Mouse (Mus musculus): Measurements from ENCODE around the gene Cnnm1. TPM values are rescaled to one million over a fixed set of nuclear protein-coding genes. Genes with fewer than 3 reads are reported as not detected.
"Not testable (repeated sequence)": the region's sequence is repeated elsewhere in the genome, so short reads cannot be mapped to it uniquely, and the experiment has no call there.

The Cnnm1 gene
- polyA plus RNA-seq, 1 experiment from 2014 or later: 4.9 TPM

GRCm38 (mm10) chr19:43493878-43494277, 53.6 kb downstream of the Cnnm1 start:
- no peaks in the 10 kb centered on the region for H3K27me3 ChIP-seq (replicated peaks)
- H3K4me2 ChIP-seq: no peak overlapping the region
- H3K4me3 ChIP-seq (replicated peaks): no peak overlapping the region
- no peak overlapping the region for H3K27ac ChIP-seq (replicated peaks)
- H3K9me3 ChIP-seq (replicated peaks): no peaks in the 10 kb centered on the region
- ATAC-seq (ENCODE audit: low FRiP score): no peak
- peaks cover 23% of the 10 kb centered on the region for H3K36me3 ChIP-seq
- H3K4me1 ChIP-seq: peaks cover 7% of the 10 kb centered on the region; the same call in 1 of the 2 replicates
- H3K9ac ChIP-seq (replicated peaks): no peak overlapping the region
- 86% methylated on average over 6 of the region's 6 CpGs for WGBS

- no peak for ATAC-seq (ENCODE audit: low FRiP score)
- Histone ChIP-seq H3K4me1 (peaks cover 7% of the 10 kb centered on the region; the same call in 1 of the 2 replicates), H3K4me3 (replicated peaks) (peak overlapping the region; percentile 12), H3K27ac (replicated peaks) (no peak overlapping the region), H3K9ac (replicated peaks) (no peak overlapping the region), H3K36me3 (peaks cover 24% of the 10 kb centered on the region), H3K27me3 (replicated peaks) (no peaks in the 10 kb centered on the region), H3K4me2 (peak overlapping the region; percentile 52), H3K9me3 (replicated peaks) (no peaks in the 10 kb centered on the region)
- WGBS: 12% methylated on average over 14 of the region's 14 CpGs
Measured at GRCm38 (mm10) chr19:43494914-43495313, 54.7 kb downstream of the Cnnm1 start.

GRCm38 (mm10) chr19:43495846-43496245, 55.6 kb downstream of the Cnnm1 start:
- 29% methylated on average over 5 of the region's 5 CpGs for WGBS
- Histone ChIP-seq H3K9me3 (replicated peaks) (no peaks in the 10 kb centered on the region), H3K36me3 (peaks cover 33% of the 10 kb centered on the region), H3K27ac (replicated peaks) (no peak overlapping the region), H3K27me3 (replicated peaks) (no peaks in the 10 kb centered on the region), H3K4me2 (no peak overlapping the region), H3K4me1 (peaks cover 7% of the 10 kb centered on the region; the same call in 1 of the 2 replicates), H3K9ac (replicated peaks) (no peak overlapping the region), H3K4me3 (replicated peaks) (no peak overlapping the region)
- no peak; the same call in 1 of the 2 replicates for ATAC-seq (ENCODE audit: low FRiP score)

GRCm38 (mm10) chr19:43497440-43497839, 57.2 kb downstream of the Cnnm1 start:
- no peak for ATAC-seq (ENCODE audit: low FRiP score)

GRCm38 (mm10) chr19:43498874-43499273, 58.6 kb downstream of the Cnnm1 start:
- Histone ChIP-seq H3K4me1 (peaks cover 7% of the 10 kb centered on the region; the same call in 1 of the 2 replicates), H3K36me3 (peaks cover 37% of the 10 kb centered on the region), H3K27me3 (replicated peaks) (no peaks in the 10 kb centered on the region), H3K27ac (replicated peaks) (no peak overlapping the region), H3K4me2 (no peak overlapping the region), H3K9me3 (replicated peaks) (no peaks in the 10 kb centered on the region), H3K4me3 (replicated peaks) (no peak overlapping the region), H3K9ac (replicated peaks) (no peak overlapping the region)
- 90% methylated on average over 7 of the region's 7 CpGs for WGBS
- no peak for ATAC-seq (ENCODE audit: low FRiP score)

More at GRCm38 (mm10) chr19:43497440-43497839, 57.2 kb downstream of the Cnnm1 start:
- no peak overlapping the region for H3K9ac ChIP-seq (replicated peaks)
- 79% methylated on average over 7 of the region's 7 CpGs for WGBS
- H3K9me3 ChIP-seq (replicated peaks): no peaks in the 10 kb centered on the region
- H3K4me3 ChIP-seq (replicated peaks): no peak overlapping the region
- H3K27me3 ChIP-seq (replicated peaks): no peaks in the 10 kb centered on the region
- no peak overlapping the region for H3K27ac ChIP-seq (replicated peaks)
- H3K36me3 ChIP-seq: peaks cover 30% of the 10 kb centered on the region
- peaks cover 7% of the 10 kb centered on the region; the same call in 1 of the 2 replicates for H3K4me1 ChIP-seq
- no peak overlapping the region for H3K4me2 ChIP-seq

- no peak overlapping the region for H3K27ac ChIP-seq (replicated peaks)
- no peaks in the 10 kb centered on the region for H3K9me3 ChIP-seq (replicated peaks)
- H3K4me3 ChIP-seq (replicated peaks): no peak overlapping the region
- peaks cover 68% of the 10 kb centered on the region for H3K36me3 ChIP-seq
- WGBS: 90% methylated on average over 11 of the region's 11 CpGs
- no peak for ATAC-seq (ENCODE audit: low FRiP score)
- no peak overlapping the region for H3K4me2 ChIP-seq
- H3K27me3 ChIP-seq (replicated peaks): no peaks in the 10 kb centered on the region
- H3K4me1 ChIP-seq: no peaks in the 10 kb centered on the region
- H3K9ac ChIP-seq (replicated peaks): no peak overlapping the region
Measured at GRCm38 (mm10) chr19:43502630-43503029, 62.4 kb downstream of the Cnnm1 start.

- H3K27me3 ChIP-seq (replicated peaks); H3K4me3 ChIP-seq (replicated peaks); H3K9ac ChIP-seq (replicated peaks); H3K9me3 ChIP-seq (replicated peaks); H3K4me2 ChIP-seq; H3K27ac ChIP-seq (replicated peaks); ATAC-seq (ENCODE audit: low FRiP score); H3K4me1 ChIP-seq: not testable (repeated sequence)
- WGBS: 94% methylated on average over 8 of the region's 9 CpGs
- H3K36me3 ChIP-seq: peaks cover 67% of the 10 kb centered on the region
Measured at GRCm38 (mm10) chr19:43503593-43503992, 63.4 kb downstream of the Cnnm1 start.

GRCm38 (mm10) chr19:43505441-43505840, 65.2 kb downstream of the Cnnm1 start:
- H3K4me2 ChIP-seq: no peak overlapping the region
- no peak overlapping the region for H3K27ac ChIP-seq (replicated peaks)
- no peaks in the 10 kb centered on the region for H3K27me3 ChIP-seq (replicated peaks)
- ATAC-seq (ENCODE audit: low FRiP score): no peak
- WGBS: 94% methylated on average over 12 of the region's 12 CpGs
- no peaks in the 10 kb centered on the region for H3K4me1 ChIP-seq
- peaks cover 70% of the 10 kb centered on the region for H3K36me3 ChIP-seq
- no peak overlapping the region for H3K9ac ChIP-seq (replicated peaks)
- no peak overlapping the region for H3K4me3 ChIP-seq (replicated peaks)
- no peaks in the 10 kb centered on the region for H3K9me3 ChIP-seq (replicated peaks)

GRCm38 (mm10) chr19:43510436-43511220, 70.4 kb downstream of the Cnnm1 start:
- 92% methylated on average over 14 of the region's 14 CpGs for WGBS
- H3K27ac ChIP-seq (replicated peaks): no peak overlapping the region
- H3K27me3 ChIP-seq (replicated peaks): no peaks in the 10 kb centered on the region
- no peak overlapping the region for H3K4me2 ChIP-seq
- H3K9me3 ChIP-seq (replicated peaks): no peaks in the 10 kb centered on the region
- no peak overlapping the region for H3K9ac ChIP-seq (replicated peaks)
- no peak for ATAC-seq (ENCODE audit: low FRiP score)
- H3K4me1 ChIP-seq: no peaks in the 10 kb centered on the region
- no peak overlapping the region for H3K4me3 ChIP-seq (replicated peaks)
- peaks cover 56% of the 10 kb centered on the region for H3K36me3 ChIP-seq

GRCm38 (mm10) chr19:43511621-43512620, 71.7 kb downstream of the Cnnm1 start:
- no peak overlapping the region for H3K4me2 ChIP-seq
- no peaks in the 10 kb centered on the region for H3K27me3 ChIP-seq (replicated peaks)
- ATAC-seq (ENCODE audit: low FRiP score): no peak
- 89% methylated on average over 22 of the region's 22 CpGs for WGBS
- H3K36me3 ChIP-seq: peaks cover 48% of the 10 kb centered on the region
- no peak overlapping the region for H3K27ac ChIP-seq (replicated peaks)
- H3K9ac ChIP-seq (replicated peaks): no peak overlapping the region
- H3K4me3 ChIP-seq (replicated peaks): no peak overlapping the region
- H3K9me3 ChIP-seq (replicated peaks): no peaks in the 10 kb centered on the region
- no peaks in the 10 kb centered on the region for H3K4me1 ChIP-seq

- Histone ChIP-seq H3K36me3 (peaks cover 40% of the 10 kb centered on the region), H3K4me3 (replicated peaks) (no peak overlapping the region), H3K9me3 (replicated peaks) (no peaks in the 10 kb centered on the region), H3K9ac (replicated peaks) (no peak overlapping the region), H3K4me2 (no peak overlapping the region), H3K27ac (replicated peaks) (no peak overlapping the region), H3K4me1 (peaks cover 3% of the 10 kb centered on the region; the same call in 1 of the 2 replicates), H3K27me3 (replicated peaks) (no peaks in the 10 kb centered on the region)
- WGBS: 97% methylated on average over 8 of the region's 8 CpGs
- no peak for ATAC-seq (ENCODE audit: low FRiP score)
Measured at GRCm38 (mm10) chr19:43513874-43514273, 73.6 kb downstream of the Cnnm1 start.
